Comparison of ENCODE assay signal across 9 mouse cellular contexts in genomic region chr7:105527306-105527937, GRCm38 (mm10). TPM values are rescaled to one million over a fixed set of nuclear protein-coding genes. Genes with fewer than 3 reads are reported as not detected.
DNase-seq lines count a peak whose midpoint lies in the region; ATAC-seq lines count a peak whose summit lies in the region.
"Had no signal": no experiment of that assay in that cellular context is flagged by ENCODE, and none has a peak within 500 bp of the region (broad histone marks: within the 10 kb centered on the region; RNA-seq: fewer than 3 reads in every experiment).

No protein-coding gene starts in this region.

- WGBS in neural tube, embryonic 12.5 days = 56% methylated on average over 1 of the region's 1 CpGs

- H3K9ac ChIP-seq in neural tube, embryonic 12.5 days = no peak overlapping the region

- no peaks in the 10 kb centered on the region for H3K4me1 ChIP-seq in neural tube, embryonic 12.5 days

- H3K27me3 ChIP-seq in neural tube, embryonic 12.5 days (replicated peaks) = no peaks in the 10 kb centered on the region

- no peak overlapping the region for H3K4me2 ChIP-seq in neural tube, embryonic 12.5 days (replicated peaks)

- no peak overlapping the region for H3K4me3 ChIP-seq in neural tube, embryonic 12.5 days
- H3K4me3 ChIP-seq: erythroblast, embryonic 14.5 days had no signal

- H3K9me3 ChIP-seq in neural tube, embryonic 12.5 days = no peaks in the 10 kb centered on the region

- H3K36me3 ChIP-seq in neural tube, embryonic 12.5 days = no peaks in the 10 kb centered on the region

- ATAC-seq in neural tube, embryonic 12.5 days (ENCODE audit: low FRiP score, low read depth) = peak; percentile 59; the same call in 1 of the 2 replicates
- no peak for ATAC-seq in erythroid progenitor cell, adult 5-6 weeks (replicated peaks; ENCODE audit: low FRiP score, poor library complexity, severe bottlenecking)

- no peak for DNase-seq in neural tube, embryonic 10.5 days (ENCODE audit: extremely low spot score, low spot score)
- DNase-seq in brain, adult 2 months (ENCODE audit: low read depth, low spot score) = peak; percentile 57
- DNase-seq in heart, adult 8-10 months (ENCODE audit: low spot score) = peak; percentile 20
- peak; percentile 65 for DNase-seq in kidney, postnatal 10 days
- peak; percentile 41 for DNase-seq in mesoderm, embryonic 11.5 days (ENCODE audit: low read depth, low spot score)
- no peak for DNase-seq in thymus, adult 18-20 months

- H3K27ac ChIP-seq in neural tube, embryonic 12.5 days = no peak overlapping the region

RNA-seq across cellular contexts. Expression of gene Smpd1, which starts 26.7 kb away (rescaled TPM):
- polyA plus RNA-seq in neural tube, embryonic 12.5 days (2016; fragmentation: Nextera tagmentation; extraction: Ambion mirVana) = 53.8 and 56.6 TPM in 2 replicates
- 100 to 1,000 TPM; 168 to 182 (median 178) TPM for total RNA-seq in heart, adult 8-10 months (2022)
- 7.5 and 13.3 TPM in 2 replicates for total RNA-seq in erythroid progenitor cell, adult 5-6 weeks (2015; ENCODE audit: low replicate concordance)
- 9.5 and 13.1 TPM in 2 replicates for total RNA-seq in erythroid progenitor cell, adult 5-6 weeks (2017; ENCODE audit: low replicate concordance)

RNA-seq across cellular contexts. Expression of gene Cavin3, which starts 45.3 kb away (rescaled TPM):
- 29.2 and 29.3 TPM in 2 replicates for polyA plus RNA-seq in neural tube, embryonic 12.5 days (2016; fragmentation: Nextera tagmentation; extraction: Ambion mirVana)
- total RNA-seq in heart, adult 8-10 months (2022) = 10 to 100 TPM; 15.1 to 19.7 (median 17.4) TPM
- not detected in 2 replicates for total RNA-seq in erythroid progenitor cell, adult 5-6 weeks (2015; ENCODE audit: low replicate concordance)
- total RNA-seq in erythroid progenitor cell, adult 5-6 weeks (2017; ENCODE audit: low replicate concordance) = not detected in 2 replicates

RNA-seq across cellular contexts. Expression of gene Apbb1, which starts 54.0 kb away (rescaled TPM):
- polyA plus RNA-seq in neural tube, embryonic 12.5 days (2016; fragmentation: Nextera tagmentation; extraction: Ambion mirVana) = 185 TPM in 2 replicates
- total RNA-seq in heart, adult 8-10 months (2022) = 100 to 1,000 TPM; 118 to 143 (median 136) TPM
- not detected in 2 replicates for total RNA-seq in erythroid progenitor cell, adult 5-6 weeks (2015; ENCODE audit: low replicate concordance)
- total RNA-seq in erythroid progenitor cell, adult 5-6 weeks (2017; ENCODE audit: low replicate concordance) = 7.3 TPM in 1 of 2 replicates, not detected in the other

Comparison
In these comparisons a context has a peak if more than half of its experiments do, and no peak if none do; other contexts are left out.
1. DNase-seq: peak in brain, adult 2 months (single experiment), heart, adult 8-10 months (single experiment), kidney, postnatal 10 days (single experiment) and mesoderm, embryonic 11.5 days (single experiment); none in neural tube, embryonic 10.5 days (single experiment) and thymus, adult 18-20 months (0 of 2).
2. RNA of gene Smpd1, which starts 26.7 kb away (total RNA-seq): 168 to 182 TPM in heart, adult 8-10 months; 7.5 to 13.3 TPM in erythroid progenitor cell, adult 5-6 weeks; every median in the first group is over 10 times any median in the second.
3. RNA of gene Cavin3, which starts 45.3 kb away (total RNA-seq): 15.1 to 19.7 TPM in heart, adult 8-10 months; not detected in erythroid progenitor cell, adult 5-6 weeks; every median in the first group is over 10 times any median in the second.
4. RNA of gene Apbb1, which starts 54.0 kb away (total RNA-seq): 118 to 143 TPM in heart, adult 8-10 months; 7.3 TPM in erythroid progenitor cell, adult 5-6 weeks; every median in the first group is over 10 times any median in the second.